Mouse (Mus musculus) stomach, embryonic 14.5 days (tissue): ENCODE measurements around the gene Gimap1. TPM values are rescaled to one million over a fixed set of nuclear protein-coding genes. Genes with fewer than 3 reads are reported as not detected.

ENCODE experiments used
- ATAC-seq: fragments of 200-750 bp; cut with Nextera tagmentation; 2 replicates; pipeline ENCODE4 v1.8.0; 2017; ENCODE audit warnings: low read depth, moderate TSS enrichment; ENCODE audit not compliant: insufficient number of reproducible peaks, insufficient read depth, low FRiP score
- H3K27ac ChIP-seq: fragments of 300-500 bp; sonication (generic); 2 replicates; pipeline ENCODE4 v1.5.1; 2014; ENCODE audit warnings: mild to moderate bottlenecking, low read length, moderate library complexity, mixed read lengths
- H3K27me3 ChIP-seq: fragments of 300-500 bp; sonication (generic); 2 replicates; pipeline ENCODE4 v1.6.1; 2014; ENCODE audit warnings: low read length, control low read depth, mixed read lengths; ENCODE audit not compliant: control insufficient read depth, insufficient read depth
- H3K36me3 ChIP-seq: fragments of 300-500 bp; sonication (generic); 2 replicates; pipeline ENCODE4 v1.6.1; 2014; ENCODE audit warnings: mild to moderate bottlenecking, control low read depth, low read length, moderate library complexity, mixed read lengths; ENCODE audit not compliant: control insufficient read depth, insufficient read depth
- H3K4me1 ChIP-seq: fragments of 300-500 bp; sonication (generic); 2 replicates; pipeline ENCODE4 v1.6.1; 2014; ENCODE audit warnings: low read length, control low read depth, mixed read lengths; ENCODE audit not compliant: control insufficient read depth, insufficient read depth
- H3K4me2 ChIP-seq: fragments of 300-500 bp; sonication (generic); replicated peaks from 2 replicates; pipeline ENCODE4 v1.6.1; 2014; ENCODE audit warnings: low read depth, low read length, control low read depth
- H3K4me3 ChIP-seq: fragments of 300-500 bp; sonication (generic); 2 replicates; pipeline ENCODE4 v1.5.1; 2014; ENCODE audit warnings: low read depth, low read length, control low read depth
- H3K9ac ChIP-seq: fragments of 300-500 bp; sonication (generic); replicated peaks from 2 replicates; pipeline ENCODE4 v1.6.1; 2014; ENCODE audit warnings: low read depth, mild to moderate bottlenecking, control low read depth, low read length, moderate library complexity, mixed read lengths
- H3K9me3 ChIP-seq: fragments of 300-500 bp; sonication (generic); 2 replicates; pipeline ENCODE4 v1.6.1; 2016; ENCODE audit warnings: low read depth, low read length, control low read depth; ENCODE audit not compliant: control insufficient read depth
- WGBS: fragments of 180-500 bp; shearing (Covaris S2); extraction: QIAGEN DNeasy Blood & Tissue Kit; methylation state at CpG from one replicate; pipeline ENCODE4 v1.1.7; 2014; 5-methylcytosine and 5-hydroxymethylcytosine counted together
- polyA plus RNA-seq: library from polyadenylated mRNA; unstranded; fragments of >200 nt; fragmentation: Nextera tagmentation; extraction: Ambion mirVana; gene quantifications from 2 replicates; pipeline ENCODE4 v1.2.1, GENCODE M21; 2014

The Gimap1 gene
- polyA plus RNA-seq, 1 experiment from 2014 or later = 14.4 TPM

GRCm38 (mm10) chr6:48725476-48725875 lies 13.4 kb upstream of the Gimap1 start:
- no peak overlapping the region for H3K4me2 ChIP-seq
- ATAC-seq = peak; percentile 61; the same call in 1 of the 2 replicates
- no peak overlapping the region for H3K27ac ChIP-seq
- WGBS = 0% methylated on average over 1 of the region's 1 CpGs
- H3K36me3 ChIP-seq = no peaks in the 10 kb centered on the region
- H3K9me3 ChIP-seq = no peaks in the 10 kb centered on the region
- no peak overlapping the region for H3K9ac ChIP-seq
- H3K4me3 ChIP-seq = no peak overlapping the region
- H3K27me3 ChIP-seq = no peaks in the 10 kb centered on the region
- 0 out of 2 replicates have a peak, but pooled peaks cover 9% of the 10 kb centered on the region for H3K4me1 ChIP-seq

GRCm38 (mm10) chr6:48727761-48728160 lies 11.1 kb upstream of the Gimap1 start:
- WGBS = 86% methylated on average over 5 of the region's 5 CpGs
- no peak for ATAC-seq

GRCm38 (mm10) chr6:48732864-48733304 lies 6.0 kb upstream of the Gimap1 start:
- Histone ChIP-seq H3K36me3 (no peaks in the 10 kb centered on the region), H3K9me3 (no peaks in the 10 kb centered on the region), H3K9ac (no peak overlapping the region), H3K4me3 (no peak overlapping the region), H3K4me2 (no peak overlapping the region), H3K27ac (no peak overlapping the region), H3K4me1 (no peaks in the 10 kb centered on the region), H3K27me3 (no peaks in the 10 kb centered on the region)
- ATAC-seq = no peak
- 40% methylated on average over 8 of the region's 8 CpGs for WGBS

More at GRCm38 (mm10) chr6:48727761-48728160, 11.1 kb upstream of the Gimap1 start:
- no peaks in the 10 kb centered on the region for H3K36me3 ChIP-seq
- no peak overlapping the region for H3K27ac ChIP-seq
- H3K27me3 ChIP-seq = no peaks in the 10 kb centered on the region
- no peak overlapping the region for H3K9ac ChIP-seq
- H3K4me2 ChIP-seq = no peak overlapping the region
- no peak overlapping the region for H3K4me3 ChIP-seq
- H3K4me1 ChIP-seq = 0 out of 2 replicates have a peak, but pooled peaks cover 9% of the 10 kb centered on the region
- no peaks in the 10 kb centered on the region for H3K9me3 ChIP-seq

- Histone ChIP-seq H3K27ac (no peak overlapping the region), H3K36me3 (no peaks in the 10 kb centered on the region), H3K4me2 (no peak overlapping the region), H3K9me3 (no peaks in the 10 kb centered on the region), H3K4me3 (no peak overlapping the region), H3K9ac (no peak overlapping the region), H3K4me1 (no peaks in the 10 kb centered on the region), H3K27me3 (no peaks in the 10 kb centered on the region)
- 87% methylated on average over 1 of the region's 1 CpGs for WGBS
- ATAC-seq = no peak
Observed at GRCm38 (mm10) chr6:48733660-48734059, 5.2 kb upstream of the Gimap1 start.

- no peak overlapping the region for H3K4me2 ChIP-seq
- H3K4me1 ChIP-seq = peaks cover 7% of the 10 kb centered on the region; the same call in 1 of the 2 replicates
- no peak for ATAC-seq
- no peaks in the 10 kb centered on the region for H3K9me3 ChIP-seq
- no peak overlapping the region for H3K4me3 ChIP-seq
- H3K36me3 ChIP-seq = no peaks in the 10 kb centered on the region
- H3K9ac ChIP-seq = no peak overlapping the region
- 81% methylated on average over 2 of the region's 2 CpGs for WGBS
- peaks cover 2% of the 10 kb centered on the region; the same call in 1 of the 2 replicates for H3K27me3 ChIP-seq
- H3K27ac ChIP-seq = no peak overlapping the region
Observed at GRCm38 (mm10) chr6:48737053-48737452, 1.8 kb upstream of the Gimap1 start.

- H3K4me3 ChIP-seq = no peak overlapping the region
Observed at GRCm38 (mm10) chr6:48737688-48738087, 1.2 kb upstream of the Gimap1 start.

GRCm38 (mm10) chr6:48739780-48740055 lies 864 bp downstream of the Gimap1 start:
- H3K36me3 ChIP-seq = no peaks in the 10 kb centered on the region
- no peak overlapping the region for H3K27ac ChIP-seq
- no peaks in the 10 kb centered on the region for H3K9me3 ChIP-seq
- WGBS = 89% methylated on average over 3 of the region's 3 CpGs
- H3K9ac ChIP-seq = no peak overlapping the region
- H3K27me3 ChIP-seq = peaks cover 9% of the 10 kb centered on the region; the same call in 1 of the 2 replicates
- no peak for ATAC-seq
- H3K4me2 ChIP-seq = no peak overlapping the region
- H3K4me1 ChIP-seq = peaks cover 17% of the 10 kb centered on the region
- H3K4me3 ChIP-seq = no peak overlapping the region; the same call in 1 of the 2 replicates

More at GRCm38 (mm10) chr6:48737688-48738087, 1.2 kb upstream of the Gimap1 start:
- ATAC-seq = no peak
- 92% methylated on average over 5 of the region's 5 CpGs for WGBS
- H3K36me3 ChIP-seq = no peaks in the 10 kb centered on the region
- peaks cover 6% of the 10 kb centered on the region; the same call in 1 of the 2 replicates for H3K27me3 ChIP-seq
- no peak overlapping the region for H3K9ac ChIP-seq
- no peak overlapping the region for H3K4me2 ChIP-seq
- H3K4me1 ChIP-seq = peaks cover 13% of the 10 kb centered on the region
- H3K9me3 ChIP-seq = no peaks in the 10 kb centered on the region
- no peak overlapping the region for H3K27ac ChIP-seq

GRCm38 (mm10) chr6:48740501-48741169 lies 1.8 kb downstream of the Gimap1 start:
- 61% methylated on average over 3 of the region's 3 CpGs for WGBS
- peaks cover 9% of the 10 kb centered on the region; the same call in 1 of the 2 replicates for H3K27me3 ChIP-seq
- H3K9ac ChIP-seq = no peak overlapping the region
- no peak for ATAC-seq
- H3K4me3 ChIP-seq = no peak overlapping the region
- H3K4me1 ChIP-seq = peaks cover 17% of the 10 kb centered on the region
- peak overlapping the region; percentile 22 for H3K4me2 ChIP-seq
- H3K9me3 ChIP-seq = no peaks in the 10 kb centered on the region
- H3K36me3 ChIP-seq = no peaks in the 10 kb centered on the region
- H3K27ac ChIP-seq = peak overlapping the region; percentile 61
